Mouse (Mus musculus): ENCODE results near the gene Smagp. TPM values are rescaled to one million over a fixed set of nuclear protein-coding genes. Genes with fewer than 3 reads are reported as not detected.

Gene Smagp
- polyA plus RNA-seq, 1 experiment from 2014 or later, result 3.0 TPM

- Histone ChIP-seq H3K27me3 (replicated peaks) (0 out of 2 replicates have a peak, but pooled peaks cover 4% of the 10 kb centered on the region), H3K4me2 (no peak overlapping the region), H3K9ac (replicated peaks) (no peak overlapping the region), H3K9me3 (replicated peaks) (no peaks in the 10 kb centered on the region), H3K4me1 (0 out of 2 replicates have a peak, but pooled peaks cover 11% of the 10 kb centered on the region), H3K4me3 (replicated peaks) (no peak overlapping the region), H3K27ac (replicated peaks) (no peak overlapping the region), H3K36me3 (no peaks in the 10 kb centered on the region)
- WGBS, result 77% methylated on average over 9 of the region's 9 CpGs
- ATAC-seq (ENCODE audit: low FRiP score), result no peak
These were observed 28.1 kb upstream of the Smagp start for GRCm38 (mm10) chr15:100664813-100665274.

- ATAC-seq (ENCODE audit: low FRiP score), result no peak
- H3K9ac ChIP-seq (replicated peaks), result no peak overlapping the region
- no peak overlapping the region for H3K27ac ChIP-seq (replicated peaks)
- H3K4me3 ChIP-seq (replicated peaks), result no peak overlapping the region
- no peaks in the 10 kb centered on the region for H3K27me3 ChIP-seq (replicated peaks)
- 0 out of 2 replicates have a peak, but pooled peaks cover 2% of the 10 kb centered on the region for H3K4me1 ChIP-seq
- H3K36me3 ChIP-seq, result no peaks in the 10 kb centered on the region
- H3K9me3 ChIP-seq (replicated peaks), result no peaks in the 10 kb centered on the region
- 95% methylated on average over 5 of the region's 5 CpGs for WGBS
- H3K4me2 ChIP-seq, result no peak overlapping the region
These were observed 24.1 kb upstream of the Smagp start for GRCm38 (mm10) chr15:100660805-100661204.

- no peak overlapping the region for H3K27ac ChIP-seq (replicated peaks)
- no peak overlapping the region for H3K4me2 ChIP-seq
- no peaks in the 10 kb centered on the region for H3K36me3 ChIP-seq
- H3K4me3 ChIP-seq (replicated peaks), result no peak overlapping the region
- WGBS, result 82% methylated on average over 9 of the region's 9 CpGs
- H3K4me1 ChIP-seq, result no peaks in the 10 kb centered on the region
- H3K9me3 ChIP-seq (replicated peaks), result no peaks in the 10 kb centered on the region
- H3K27me3 ChIP-seq (replicated peaks), result no peaks in the 10 kb centered on the region
- no peak for ATAC-seq (ENCODE audit: low FRiP score)
- no peak overlapping the region for H3K9ac ChIP-seq (replicated peaks)
These were observed 23.6 kb upstream of the Smagp start for GRCm38 (mm10) chr15:100660306-100660705.

- WGBS, result 90% methylated on average over 5 of the region's 5 CpGs
- no peak overlapping the region for H3K27ac ChIP-seq (replicated peaks)
- H3K4me1 ChIP-seq, result no peaks in the 10 kb centered on the region
- no peak overlapping the region for H3K9ac ChIP-seq (replicated peaks)
- no peaks in the 10 kb centered on the region for H3K36me3 ChIP-seq
- H3K9me3 ChIP-seq (replicated peaks), result no peaks in the 10 kb centered on the region
- no peak for ATAC-seq (ENCODE audit: low FRiP score)
- no peaks in the 10 kb centered on the region for H3K27me3 ChIP-seq (replicated peaks)
- H3K4me2 ChIP-seq, result no peak overlapping the region
- no peak overlapping the region for H3K4me3 ChIP-seq (replicated peaks)
These were observed 18.5 kb upstream of the Smagp start for GRCm38 (mm10) chr15:100655201-100655600.

- H3K27ac ChIP-seq (replicated peaks), result no peak overlapping the region
- no peak overlapping the region for H3K9ac ChIP-seq (replicated peaks)
- WGBS, result 84% methylated on average over 1 of the region's 1 CpGs
- no peaks in the 10 kb centered on the region for H3K9me3 ChIP-seq (replicated peaks)
- H3K4me1 ChIP-seq, result no peaks in the 10 kb centered on the region
- no peak overlapping the region for H3K4me2 ChIP-seq
- no peak for ATAC-seq (ENCODE audit: low FRiP score)
- H3K4me3 ChIP-seq (replicated peaks), result no peak overlapping the region
- H3K27me3 ChIP-seq (replicated peaks), result no peaks in the 10 kb centered on the region
- H3K36me3 ChIP-seq, result no peaks in the 10 kb centered on the region
These were observed 17.5 kb upstream of the Smagp start for GRCm38 (mm10) chr15:100654271-100654670.

- Histone ChIP-seq H3K9ac (replicated peaks) (no peak overlapping the region), H3K36me3 (no peaks in the 10 kb centered on the region), H3K4me2 (no peak overlapping the region), H3K27ac (replicated peaks) (no peak overlapping the region), H3K27me3 (replicated peaks) (no peaks in the 10 kb centered on the region), H3K4me3 (replicated peaks) (no peak overlapping the region), H3K9me3 (replicated peaks) (no peaks in the 10 kb centered on the region), H3K4me1 (no peaks in the 10 kb centered on the region)
- WGBS, result 87% methylated on average over 9 of the region's 9 CpGs
- no peak for ATAC-seq (ENCODE audit: low FRiP score)
These were observed 14.9 kb upstream of the Smagp start for GRCm38 (mm10) chr15:100651610-100652009.

GRCm38 (mm10) chr15:100650111-100650510 lies 13.4 kb upstream of the Smagp start:
- 86% methylated on average over 10 of the region's 10 CpGs for WGBS
- H3K9me3 ChIP-seq (replicated peaks), result no peaks in the 10 kb centered on the region

GRCm38 (mm10) chr15:100646161-100646560 lies 9.4 kb upstream of the Smagp start:
- Histone ChIP-seq H3K9ac (replicated peaks) (no peak overlapping the region), H3K36me3 (no peaks in the 10 kb centered on the region), H3K9me3 (replicated peaks) (no peaks in the 10 kb centered on the region), H3K27me3 (replicated peaks) (no peaks in the 10 kb centered on the region), H3K27ac (replicated peaks) (no peak overlapping the region), H3K4me1 (no peaks in the 10 kb centered on the region), H3K4me2 (no peak overlapping the region), H3K4me3 (replicated peaks) (no peak overlapping the region)
- WGBS, result 83% methylated on average over 6 of the region's 6 CpGs
- ATAC-seq (ENCODE audit: low FRiP score), result no peak

More at GRCm38 (mm10) chr15:100650111-100650510, 13.4 kb upstream of the Smagp start:
- Histone ChIP-seq H3K36me3 (no peaks in the 10 kb centered on the region), H3K4me2 (no peak overlapping the region), H3K27me3 (replicated peaks) (no peaks in the 10 kb centered on the region), H3K4me1 (no peaks in the 10 kb centered on the region), H3K9ac (replicated peaks) (no peak overlapping the region), H3K4me3 (replicated peaks) (no peak overlapping the region), H3K27ac (replicated peaks) (no peak overlapping the region)
- no peak for ATAC-seq (ENCODE audit: low FRiP score)

- H3K4me3 ChIP-seq (replicated peaks), result no peak overlapping the region
- ATAC-seq (ENCODE audit: low FRiP score), result no peak
These were observed 5.7 kb upstream of the Smagp start for GRCm38 (mm10) chr15:100642451-100642850.

GRCm38 (mm10) chr15:100641226-100641810 lies 4.6 kb upstream of the Smagp start:
- 79% methylated on average over 12 of the region's 16 CpGs for WGBS
- H3K27me3 ChIP-seq (replicated peaks), result peaks cover 28% of the 10 kb centered on the region

More at GRCm38 (mm10) chr15:100642451-100642850, 5.7 kb upstream of the Smagp start:
- WGBS, result 97% methylated on average over 7 of the region's 7 CpGs
- no peak overlapping the region for H3K27ac ChIP-seq (replicated peaks)
- H3K36me3 ChIP-seq, result no peaks in the 10 kb centered on the region
- peaks cover 16% of the 10 kb centered on the region for H3K27me3 ChIP-seq (replicated peaks)
- no peaks in the 10 kb centered on the region for H3K9me3 ChIP-seq (replicated peaks)
- H3K9ac ChIP-seq (replicated peaks), result no peak overlapping the region
- peaks cover under 1% of the 10 kb centered on the region for H3K4me1 ChIP-seq
- H3K4me2 ChIP-seq, result no peak overlapping the region

GRCm38 (mm10) chr15:100639972-100640750 lies 3.4 kb upstream of the Smagp start:
- Histone ChIP-seq H3K4me3 (replicated peaks) (no peak overlapping the region), H3K27me3 (replicated peaks) (peaks cover 39% of the 10 kb centered on the region), H3K27ac (replicated peaks) (no peak overlapping the region), H3K4me1 (peaks cover 16% of the 10 kb centered on the region), H3K4me2 (no peak overlapping the region), H3K9me3 (replicated peaks) (no peaks in the 10 kb centered on the region), H3K9ac (replicated peaks) (no peak overlapping the region), H3K36me3 (no peaks in the 10 kb centered on the region)
- ATAC-seq (ENCODE audit: low FRiP score), result no peak
- 79% methylated on average over 16 of the region's 16 CpGs for WGBS

More at GRCm38 (mm10) chr15:100641226-100641810, 4.6 kb upstream of the Smagp start:
- ATAC-seq (ENCODE audit: low FRiP score), result no peak
- Histone ChIP-seq H3K27ac (replicated peaks) (no peak overlapping the region), H3K4me1 (peaks cover 11% of the 10 kb centered on the region), H3K36me3 (no peaks in the 10 kb centered on the region), H3K9me3 (replicated peaks) (no peaks in the 10 kb centered on the region), H3K4me3 (replicated peaks) (no peak overlapping the region), H3K9ac (replicated peaks) (no peak overlapping the region), H3K4me2 (no peak overlapping the region)

- H3K4me2 ChIP-seq, result 0 out of 2 replicates have a peak overlapping the region, but pooled peaks have one; percentile 79
- no peak overlapping the region for H3K9ac ChIP-seq (replicated peaks)
- no peak for ATAC-seq (ENCODE audit: low FRiP score)
- WGBS, result 16% methylated on average over 6 of the region's 6 CpGs
- no peak overlapping the region for H3K27ac ChIP-seq (replicated peaks)
- H3K27me3 ChIP-seq (replicated peaks), result peaks cover 57% of the 10 kb centered on the region
- H3K9me3 ChIP-seq (replicated peaks), result no peaks in the 10 kb centered on the region
- H3K36me3 ChIP-seq, result no peaks in the 10 kb centered on the region
- H3K4me1 ChIP-seq, result peaks cover 16% of the 10 kb centered on the region
- no peak overlapping the region for H3K4me3 ChIP-seq (replicated peaks)
These were observed 921 bp upstream of the Smagp start for GRCm38 (mm10) chr15:100637661-100638060.

Measured in neural tube, embryonic 15.5 days (tissue).